Mouse (Mus musculus) heart, postnatal 36 days (tissue): ENCODE data around the gene 1700023F06Rik. TPM values are rescaled to one million over a fixed set of nuclear protein-coding genes. Genes with fewer than 3 reads are reported as not detected.

Source experiments
- DNase-seq, 2 experiments: peaks; one replicate each; pipeline ENCODE4 v3.0.0; 2021 to 2022
- intact Hi-C: fragments of 180-260 bp; cut with DNase I; formaldehyde crosslinking; loops from one replicate; pipeline ENCODE4 v1.15.1; 2025
- total RNA-seq, 2 experiments: library from RNA; stranded (reverse); gene quantifications; 2 replicates each; pipeline ENCODE4 v1.2.3; 2021

Gene 1700023F06Rik
- not detected for total RNA-seq

- no peak for DNase-seq
- intact Hi-C loops, result no loop called here
Observed at GRCm38 (mm10) chr11:103208458-103208857, at the start of gene 1700023F06Rik. Gene 1700023F06Rik, minus strand, starts transcription at chr11:103208558.

- no peak for DNase-seq
- intact Hi-C loops, result no loop called here
Observed at GRCm38 (mm10) chr11:103257938-103258481, 49.7 kb upstream of the 1700023F06Rik start.

- intact Hi-C loops, result no loop called here
- DNase-seq, result no peak
Observed at GRCm38 (mm10) chr11:103253605-103254004, 45.2 kb upstream of the 1700023F06Rik start.

GRCm38 (mm10) chr11:103252380-103252779 is 44.0 kb upstream of the 1700023F06Rik start:
- intact Hi-C loops, result no loop called here
- DNase-seq, result no peak

GRCm38 (mm10) chr11:103250324-103250723 is 42.0 kb upstream of the 1700023F06Rik start:
- DNase-seq, result no peak
- intact Hi-C loops, result no loop called here

GRCm38 (mm10) chr11:103249509-103249908 is 41.2 kb upstream of the 1700023F06Rik start:
- intact Hi-C loops, result no loop called here
- no peak for DNase-seq

GRCm38 (mm10) chr11:103248837-103249236 is 40.5 kb upstream of the 1700023F06Rik start:
- intact Hi-C loops, result no loop called here
- DNase-seq, result no peak

- DNase-seq, result peak; percentile 81
- intact Hi-C loops, result loop anchor here (2.0 kb wide), 1 partner anchor 19 kb away; the partner anchor contains the start of gene Map3k14
Observed at GRCm38 (mm10) chr11:103247504-103248177, 39.3 kb upstream of the 1700023F06Rik start.

GRCm38 (mm10) chr11:103246731-103247290 is 38.5 kb upstream of the 1700023F06Rik start:
- DNase-seq, result no peak
- intact Hi-C loops, result loop anchor here (2.0 kb wide), 1 partner anchor 20 kb away; the partner anchor contains the start of gene Map3k14

GRCm38 (mm10) chr11:103246081-103246730 is 37.8 kb upstream of the 1700023F06Rik start:
- intact Hi-C loops, result loop anchor here (2.0 kb wide), 1 partner anchor 21 kb away; the partner anchor contains the start of gene Map3k14
- DNase-seq, result peak; percentile 57 to 62

GRCm38 (mm10) chr11:103244856-103245255 is 36.5 kb upstream of the 1700023F06Rik start:
- intact Hi-C loops, result no loop called here
- no peak for DNase-seq

GRCm38 (mm10) chr11:103240740-103241139 is 32.4 kb upstream of the 1700023F06Rik start:
- intact Hi-C loops, result no loop called here
- DNase-seq, result no peak

- DNase-seq, result no peak
- intact Hi-C loops, result no loop called here
Observed at GRCm38 (mm10) chr11:103237757-103238156, 29.4 kb upstream of the 1700023F06Rik start.

GRCm38 (mm10) chr11:103236903-103237302 is 28.5 kb upstream of the 1700023F06Rik start:
- intact Hi-C loops, result no loop called here
- DNase-seq, result no peak

- intact Hi-C loops, result no loop called here
- no peak for DNase-seq
Observed at GRCm38 (mm10) chr11:103236431-103236830, 28.1 kb upstream of the 1700023F06Rik start.

- no peak for DNase-seq
- intact Hi-C loops, result no loop called here
Observed at GRCm38 (mm10) chr11:103235702-103236101, 27.3 kb upstream of the 1700023F06Rik start.

GRCm38 (mm10) chr11:103234447-103234846 is 26.1 kb upstream of the 1700023F06Rik start:
- DNase-seq, result no peak
- intact Hi-C loops, result no loop called here

- intact Hi-C loops, result loop anchor here (1.0 to 2.0 kb wide), 3 partner anchors 39 to 92 kb away; no protein-coding TSS in a partner anchor
Observed at GRCm38 (mm10) chr11:103232966-103233365, 24.6 kb upstream of the 1700023F06Rik start.

GRCm38 (mm10) chr11:103231367-103231766 is 23.0 kb upstream of the 1700023F06Rik start:
- no peak for DNase-seq
- intact Hi-C loops, result no loop called here

More at GRCm38 (mm10) chr11:103232966-103233365, 24.6 kb upstream of the 1700023F06Rik start:
- peak; percentile 84 to 92 for DNase-seq

- peak in 1 of 2 experiments; percentile 43 for DNase-seq
- intact Hi-C loops, result no loop called here
Observed at GRCm38 (mm10) chr11:103230626-103231025, 22.3 kb upstream of the 1700023F06Rik start.

- intact Hi-C loops, result loop anchor here (5.0 kb wide), 1 partner anchor 42 kb away; no protein-coding TSS in a partner anchor
- no peak for DNase-seq
Observed at GRCm38 (mm10) chr11:103229608-103230007, 21.2 kb upstream of the 1700023F06Rik start.
